Mouse (Mus musculus) lung, adult 2 months (tissue): Measurements from ENCODE around the gene Catsper4. TPM values are rescaled to one million over a fixed set of nuclear protein-coding genes. Genes with fewer than 3 reads are reported as not detected.
A peak's percentile ranks its signal among the peaks of the same experiment; 100 is the strongest.

Experiments
- DNase-seq: peaks from one replicate; pipeline ENCODE4 v3.0.0; 2022
- H3K4me1 ChIP-seq: fragments of 200-500 bp; 2 replicates; pipeline ENCODE4 v1.6.1; 2011; ENCODE audit warnings: low read length; ENCODE audit not compliant: control insufficient read depth, insufficient read depth
- H3K4me3 ChIP-seq: fragments of 200-500 bp; replicated peaks from 2 replicates; pipeline ENCODE3; 2011; ENCODE audit warnings: low read depth, mild to moderate bottlenecking, control low read depth, low read length; ENCODE audit errors: extremely low read depth
- CTCF ChIP-seq: fragments of 200-500 bp; IDR thresholded peaks from 2 replicates; pipeline ENCODE4 v1.5.1; 2011; ENCODE audit warnings: mild to moderate bottlenecking, low read length, control low read depth; ENCODE audit not compliant: insufficient read depth
- POLR2A ChIP-seq: fragments of 200-500 bp; IDR thresholded peaks from 2 replicates; pipeline ENCODE4 v1.6.1; 2011; ENCODE audit warnings: low read depth, mild to moderate bottlenecking, control low read depth, low read length, borderline replicate concordance; ENCODE audit errors: extremely low read depth
- WGBS: fragments of 180-500 bp; shearing (Covaris S2); methylation state at CpG from one replicate; pipeline ENCODE4 v1.1.7; 2018; 5-methylcytosine and 5-hydroxymethylcytosine counted together
- polyA plus RNA-seq: library from polyadenylated mRNA; depleted of rRNA; stranded (reverse); fragments of >200 nt; gene quantifications from 2 replicates; pipeline ENCODE4 v1.2.3, GENCODE M21; 2012

The Catsper4 gene
- polyA plus RNA-seq, 1 experiment: 0.20 TPM

DNA sequence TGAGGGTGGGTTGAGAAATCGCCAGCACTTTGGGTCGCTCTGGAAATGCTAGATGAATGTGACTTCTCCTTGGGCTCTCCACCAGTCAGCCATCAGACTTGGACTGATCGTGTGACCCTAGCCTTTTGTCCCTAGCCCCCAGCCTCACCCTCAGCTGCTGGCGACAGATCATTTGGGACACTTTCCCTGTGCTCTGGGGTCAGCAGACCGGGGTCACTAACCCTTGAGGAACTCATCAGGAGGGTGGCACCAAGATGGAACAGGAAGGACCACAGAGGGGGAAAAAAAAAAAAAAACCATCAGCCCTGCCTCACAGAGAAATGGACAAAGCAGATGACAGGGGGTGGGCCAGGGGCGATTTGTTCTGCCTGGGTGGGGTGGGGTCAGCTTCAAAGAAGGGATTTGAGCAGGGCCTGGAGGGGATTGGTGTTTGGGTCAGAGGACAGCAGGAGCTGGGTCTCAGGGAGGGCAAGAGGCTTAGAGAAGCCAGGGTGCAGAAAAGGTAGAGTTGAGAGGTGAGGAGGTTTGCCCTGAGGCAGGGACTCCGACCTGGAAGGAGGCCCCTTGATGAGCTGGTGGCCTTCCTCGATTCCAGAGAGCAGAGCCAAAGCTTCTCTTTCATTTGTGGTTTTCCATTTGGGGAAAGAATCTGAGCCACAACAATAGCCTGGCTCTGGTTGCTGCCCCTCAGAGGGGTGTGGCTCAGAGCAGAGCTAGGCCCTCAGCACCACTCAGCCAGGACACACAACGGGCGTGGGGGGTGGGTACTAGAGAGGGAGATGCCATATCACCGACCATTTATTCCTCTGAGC, 30.2 kb upstream of the Catsper4 start:
- TF ChIP-seq CTCF: no peak
- TF ChIP-seq POLR2A: no peak
- Histone ChIP-seq H3K4me1 (peaks cover 4% of the 10 kb centered on the region), H3K4me3 (no peak overlapping the region)
- no peak for DNase-seq
- 39% methylated on average over 11 of the region's 11 CpGs for WGBS

- no peak for DNase-seq
- TF ChIP-seq POLR2A: no peak
- TF ChIP-seq CTCF: no peak
- H3K4me1 ChIP-seq: peaks cover 4% of the 10 kb centered on the region
- no peak overlapping the region for H3K4me3 ChIP-seq
- 28% methylated on average over 19 of the region's 19 CpGs for WGBS
Measured at GRCm38 (mm10) chr4:134256407-134257197, 29.4 kb upstream of the Catsper4 start.

GRCm38 (mm10) chr4:134255854-134256253, 28.7 kb upstream of the Catsper4 start:
- Histone ChIP-seq H3K4me3 (no peak overlapping the region), H3K4me1 (peaks cover 7% of the 10 kb centered on the region)
- WGBS: 48% methylated on average over 4 of the region's 4 CpGs
- no peak for DNase-seq
- TF ChIP-seq CTCF (no peak), POLR2A (no peak)

DNA sequence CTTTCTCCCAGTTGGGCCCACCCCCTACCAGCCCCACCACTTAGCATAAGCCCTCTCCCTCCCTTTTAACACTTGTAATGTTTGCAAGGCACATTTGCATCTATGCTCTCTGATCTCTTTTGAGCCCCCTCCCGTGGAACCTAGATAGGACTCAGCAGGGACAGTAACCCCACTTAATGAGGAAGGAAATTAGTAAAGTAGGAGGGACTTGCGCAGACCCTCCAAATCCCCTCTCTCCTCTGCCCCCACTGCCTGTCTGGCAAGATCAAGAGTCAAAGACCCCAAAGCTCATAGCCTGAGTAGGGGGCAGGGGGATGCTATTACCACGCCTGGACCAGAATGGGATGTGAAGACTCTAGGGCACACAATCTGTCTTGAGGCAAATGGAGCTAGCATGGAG, 27.7 kb upstream of the Catsper4 start:
- WGBS: 66% methylated on average over 3 of the region's 3 CpGs
- Histone ChIP-seq H3K4me1 (peaks cover 10% of the 10 kb centered on the region), H3K4me3 (no peak overlapping the region)
- TF ChIP-seq POLR2A (no peak), CTCF (no peak)
- no peak for DNase-seq

GRCm38 (mm10) chr4:134253722-134254324, 26.6 kb upstream of the Catsper4 start, which contains the start of gene Grrp1:
TSS of gene Grrp1 (minus strand) at chr4:134254106.
- no peak for TF ChIP-seq CTCF
- peak; percentile 97; the same call in 1 of the 2 replicates for TF ChIP-seq POLR2A
- DNase-seq: no peak
- peaks cover 15% of the 10 kb centered on the region for H3K4me1 ChIP-seq
- H3K4me3 ChIP-seq: peak within 1 kb of the TSS; percentile 67
- 6% methylated on average over 13 of the region's 13 CpGs for WGBS

- H3K4me3 ChIP-seq: peak overlapping the region; percentile 67
- DNase-seq: no peak
- TF ChIP-seq CTCF: no peak
- peak; percentile 32; the same call in 1 of the 2 replicates for TF ChIP-seq POLR2A
- 33% methylated on average over 15 of the region's 15 CpGs for WGBS
- H3K4me1 ChIP-seq: peaks cover 13% of the 10 kb centered on the region
Measured at GRCm38 (mm10) chr4:134252911-134253721, 25.9 kb upstream of the Catsper4 start.

DNA sequence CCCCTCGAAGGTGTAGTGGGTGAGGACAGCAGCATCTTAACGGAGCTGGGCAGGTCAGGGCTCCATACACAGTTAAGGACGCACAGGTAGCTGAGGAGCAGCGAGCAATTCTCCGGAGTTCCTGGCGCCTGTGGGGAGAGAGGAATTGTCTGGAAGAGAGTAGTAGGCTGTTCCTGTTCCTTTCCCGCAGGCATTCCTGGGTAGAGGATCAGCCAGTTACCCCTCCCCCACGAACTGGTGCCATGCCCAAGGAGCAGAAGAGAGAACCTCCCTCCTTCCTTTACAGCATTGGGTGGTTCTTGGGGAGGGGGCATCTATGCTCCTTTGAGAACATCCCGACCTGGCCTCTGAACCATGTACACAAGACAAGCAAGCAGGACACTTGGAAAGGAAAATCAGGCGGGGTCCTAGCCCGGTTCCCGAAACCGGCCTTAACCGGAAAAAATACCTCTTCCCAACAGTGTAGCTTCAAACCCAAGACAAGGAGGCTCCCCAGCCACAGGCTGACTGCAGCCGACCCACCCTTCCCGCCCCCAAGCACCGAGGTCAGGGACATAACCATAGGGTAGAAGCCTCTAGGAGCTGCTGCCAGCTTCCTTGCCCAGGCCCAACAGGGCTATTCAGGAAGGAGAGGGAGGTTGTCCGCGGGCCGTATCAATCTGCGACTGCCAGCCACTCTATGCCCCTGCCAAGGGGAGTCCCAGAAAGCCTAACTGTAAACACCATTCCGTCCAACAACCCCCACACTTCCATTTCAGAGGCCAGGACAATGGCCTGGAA, 25.1 kb upstream of the Catsper4 start:
- WGBS: 23% methylated on average over 22 of the region's 22 CpGs
- TF ChIP-seq POLR2A: peak; percentile 21; the same call in 1 of the 2 replicates
- no peak for TF ChIP-seq CTCF
- Histone ChIP-seq H3K4me1 (peaks cover 11% of the 10 kb centered on the region), H3K4me3 (peak overlapping the region; percentile 67)
- peak; percentile 25 for DNase-seq
